Mouse (Mus musculus): ENCODE results near the gene Hpcal4. TPM values are rescaled to one million over a fixed set of nuclear protein-coding genes. Genes with fewer than 3 reads are reported as not detected.

Hpcal4 gene
- not detected for total RNA-seq (2023)

GRCm38 (mm10) chr4:123182328-123183238, at the start of gene Hpcal4:
Gene Hpcal4, plus strand, starts transcription at chr4:123183227.

GRCm38 (mm10) chr4:123139513-123140154, 43.4 kb upstream of the Hpcal4 start, which contains the start of gene Ppie:
Gene Ppie, minus strand, starts transcription at chr4:123139951.

GRCm38 (mm10) chr4:123201186-123202093, 18.4 kb downstream of the Hpcal4 start, which contains the start of gene Nt5c1a:
Gene Nt5c1a, plus strand, starts transcription at chr4:123201504.

GRCm38 (mm10) chr4:123233492-123234084, 50.6 kb downstream of the Hpcal4 start, which contains the start of gene Heyl:
Gene Heyl, plus strand, starts transcription at chr4:123233556.

Other genes with a start within 250 kb of the Hpcal4 start
- not detected for gene Mfsd2a, start 222.0 kb upstream of the Hpcal4 start, total RNA-seq (2023)
- 1 to 10 TPM in 1 of 2 experiments, under 1 TPM in 1; 0.66 to 1.1 TPM for gene Mycl, start 187.6 kb upstream of the Hpcal4 start, total RNA-seq (2023)
- gene Trit1, start 166.6 kb upstream of the Hpcal4 start, total RNA-seq (2023) = 1 to 10 TPM; 4.9 to 5.8 TPM
- under 1 TPM in 1 of 2 experiments, not detected in 1; 0.26 TPM for gene Bmp8b, start 78.1 kb upstream of the Hpcal4 start, total RNA-seq (2023)
- not detected for gene Oxct2b, start 67.0 kb upstream of the Hpcal4 start, total RNA-seq (2023)
- gene Ppie, start 43.3 kb upstream of the Hpcal4 start, total RNA-seq (2023) = 10 to 100 TPM; 20.6 to 21.8 TPM
- gene Nt5c1a, start 18.3 kb downstream of the Hpcal4 start, total RNA-seq (2023) = not detected
- not detected for gene Heyl, start 50.3 kb downstream of the Hpcal4 start, total RNA-seq (2023)
- 10 to 100 TPM; 76.0 to 96.6 TPM for gene Pabpc4, start 79.1 kb downstream of the Hpcal4 start, total RNA-seq (2023)
- gene Oxct2a, start 140.4 kb downstream of the Hpcal4 start, total RNA-seq (2023) = under 1 TPM in 1 of 2 experiments, not detected in 1; 0.26 TPM
- gene Bmp8a, start 160.0 kb downstream of the Hpcal4 start, total RNA-seq (2023) = under 1 TPM; 0.24 to 0.35 TPM